Mouse (Mus musculus) kidney, postnatal 0 days (tissue): ENCODE results near the gene Mapk8ip2. TPM values are rescaled to one million over a fixed set of nuclear protein-coding genes. Genes with fewer than 3 reads are reported as not detected.
A peak's percentile ranks its signal among the peaks of the same experiment; 100 is the strongest.

Source experiments
- ATAC-seq: fragments of 200-750 bp; cut with Nextera tagmentation; replicated peaks from 2 replicates; pipeline ENCODE4 v1.8.0; 2017; ENCODE audit warnings: low read depth, moderate number of reproducible peaks, moderate TSS enrichment, moderate library complexity; ENCODE audit not compliant: low FRiP score
- DNase-seq: peaks from one replicate; pipeline ENCODE4 v3.0.0-alpha.2; 2016; ENCODE audit warnings: low spot score
- H3K27ac ChIP-seq: fragments of 300-500 bp; sonication (generic); 2 replicates; pipeline ENCODE4 v1.5.1; 2014; ENCODE audit warnings: mild to moderate bottlenecking
- H3K27me3 ChIP-seq: fragments of 300-500 bp; sonication (generic); 2 replicates; pipeline ENCODE4 v1.6.1; 2014; ENCODE audit warnings: low read length, mixed read lengths; ENCODE audit not compliant: insufficient read depth
- H3K36me3 ChIP-seq: fragments of 300-500 bp; sonication (generic); 2 replicates; pipeline ENCODE4 v1.6.1; 2014; ENCODE audit warnings: low read length, mixed read lengths; ENCODE audit not compliant: insufficient read depth
- H3K4me1 ChIP-seq: fragments of 300-500 bp; sonication (generic); replicated peaks from 2 replicates; pipeline ENCODE4 v1.6.1; 2014; ENCODE audit warnings: antibody characterized with exemption, low read length, mixed read lengths; ENCODE audit not compliant: insufficient read depth
- H3K4me2 ChIP-seq: fragments of 300-500 bp; sonication (generic); 2 replicates; pipeline ENCODE4 v1.6.1; 2014; ENCODE audit warnings: mild to moderate bottlenecking, low read length, moderate library complexity, mixed read lengths
- H3K4me3 ChIP-seq: fragments of 300-500 bp; sonication (generic); replicated peaks from 2 replicates; pipeline ENCODE4 v1.5.1; 2014; ENCODE audit warnings: low read depth, low read length
- H3K9ac ChIP-seq: fragments of 300-500 bp; sonication (generic); 2 replicates; pipeline ENCODE4 v1.6.1; 2014; ENCODE audit warnings: low read depth, low read length
- H3K9me3 ChIP-seq: fragments of 300-500 bp; sonication (generic); replicated peaks from 2 replicates; pipeline ENCODE4 v1.6.1; 2016; ENCODE audit warnings: low read length, inconsistent platforms, mixed read lengths
- CTCF ChIP-seq: IDR thresholded peaks from 2 replicates; pipeline ENCODE4 v1.5.1; 2016; ENCODE audit warnings: antibody characterized with exemption, low read depth, mild to moderate bottlenecking, moderate library complexity
- WGBS: fragments of 180-500 bp; shearing (Covaris S2); extraction: QIAGEN DNeasy Blood & Tissue Kit; methylation state at CpG from one replicate; pipeline ENCODE4 v1.1.7; 2014; 5-methylcytosine and 5-hydroxymethylcytosine counted together
- polyA plus RNA-seq: library from polyadenylated mRNA; unstranded; fragments of >200 nt; fragmentation: Nextera tagmentation; extraction: Ambion mirVana; gene quantifications from 2 replicates; pipeline ENCODE4 v1.2.1, GENCODE M21; 2015

The Mapk8ip2 gene
- polyA plus RNA-seq, result 0.34 and 0.55 TPM in 2 replicates

GRCm38 (mm10) chr15:89453865-89454478 is at the start of gene Mapk8ip2:
Mapk8ip2 (plus strand) TSS chr15:89453913.
- Histone ChIP-seq H3K9me3 (no peaks in the 10 kb centered on the region), H3K4me3 (peak within 1 kb of the TSS; percentile 37), H3K36me3 (no peaks in the 10 kb centered on the region), H3K9ac (no peak within 1 kb of the TSS), H3K27me3 (peaks cover 6% of the 10 kb centered on the region), H3K4me1 (0 out of 2 replicates have a peak, but pooled peaks cover 7% of the 10 kb centered on the region), H3K27ac (no peak within 1 kb of the TSS), H3K4me2 (peak within 1 kb of the TSS; percentile 61)
- DNase-seq (no peak), ATAC-seq (peak; percentile 48; the same call in 1 of the 2 replicates)
- no peak for TF ChIP-seq CTCF
- WGBS, result under 1% methylated on average over 53 of the region's 53 CpGs

GRCm38 (mm10) chr15:89404831-89405623 is 48.7 kb upstream of the Mapk8ip2 start:
- Histone ChIP-seq H3K27ac (no peak overlapping the region), H3K9ac (no peak overlapping the region), H3K4me2 (no peak overlapping the region), H3K4me1 (no peaks in the 10 kb centered on the region), H3K36me3 (no peaks in the 10 kb centered on the region), H3K9me3 (no peaks in the 10 kb centered on the region), H3K27me3 (no peaks in the 10 kb centered on the region), H3K4me3 (no peak overlapping the region)
- WGBS, result 78% methylated on average over 10 of the region's 10 CpGs
- DNase-seq (no peak), ATAC-seq (no peak)
- TF ChIP-seq CTCF, result no peak

- H3K4me1 ChIP-seq, result no peaks in the 10 kb centered on the region
- H3K27me3 ChIP-seq, result no peaks in the 10 kb centered on the region
- no peak for DNase-seq
- H3K36me3 ChIP-seq, result no peaks in the 10 kb centered on the region
- H3K9me3 ChIP-seq, result no peaks in the 10 kb centered on the region
- no peak overlapping the region for H3K4me3 ChIP-seq
- H3K9ac ChIP-seq, result no peak overlapping the region
- no peak for TF ChIP-seq CTCF
- no peak for ATAC-seq
- no peak overlapping the region for H3K4me2 ChIP-seq
- no peak overlapping the region for H3K27ac ChIP-seq
Measured at GRCm38 (mm10) chr15:89406691-89407090, 47.0 kb upstream of the Mapk8ip2 start.

- H3K4me3 ChIP-seq, result no peak within 1 kb of the TSS
- H3K9me3 ChIP-seq, result no peaks in the 10 kb centered on the region
- WGBS, result 88% methylated on average over 23 of the region's 24 CpGs
- DNase-seq, result no peak
- no peak within 1 kb of the TSS for H3K9ac ChIP-seq
- no peaks in the 10 kb centered on the region for H3K4me1 ChIP-seq
- 0 out of 2 replicates have a peak, but pooled peaks have one; percentile 21 for ATAC-seq
- H3K4me2 ChIP-seq, result no peak within 1 kb of the TSS
- no peaks in the 10 kb centered on the region for H3K36me3 ChIP-seq
- no peak for TF ChIP-seq CTCF
- no peak within 1 kb of the TSS for H3K27ac ChIP-seq
- no peaks in the 10 kb centered on the region for H3K27me3 ChIP-seq
Measured at GRCm38 (mm10) chr15:89410118-89410517, 43.6 kb upstream of the Mapk8ip2 start, which contains the start of gene Syce3. Syce3 (minus strand) TSS chr15:89410503.

- Histone ChIP-seq H3K4me3 (no peak overlapping the region), H3K27me3 (no peaks in the 10 kb centered on the region), H3K4me1 (no peaks in the 10 kb centered on the region), H3K9ac (no peak overlapping the region), H3K9me3 (no peaks in the 10 kb centered on the region), H3K27ac (no peak overlapping the region), H3K4me2 (no peak overlapping the region), H3K36me3 (0 out of 2 replicates have a peak, but pooled peaks cover 3% of the 10 kb centered on the region)
- DNase-seq, result no peak
- 85% methylated on average over 8 of the region's 8 CpGs for WGBS
- no peak for ATAC-seq
- no peak for TF ChIP-seq CTCF
Measured at GRCm38 (mm10) chr15:89415282-89415681, 38.4 kb upstream of the Mapk8ip2 start.

- Histone ChIP-seq H3K9ac (no peak overlapping the region), H3K4me3 (no peak overlapping the region), H3K4me2 (no peak overlapping the region), H3K27ac (no peak overlapping the region), H3K36me3 (peaks cover 12% of the 10 kb centered on the region; the same call in 1 of the 2 replicates), H3K27me3 (no peaks in the 10 kb centered on the region), H3K4me1 (peaks cover 7% of the 10 kb centered on the region; the same call in 1 of the 2 replicates), H3K9me3 (no peaks in the 10 kb centered on the region)
- ATAC-seq, result no peak
- TF ChIP-seq CTCF, result no peak
- WGBS, result 85% methylated on average over 9 of the region's 9 CpGs
- no peak for DNase-seq
Measured at GRCm38 (mm10) chr15:89421938-89422337, 31.8 kb upstream of the Mapk8ip2 start.
